Mouse (Mus musculus) thymus, postnatal 14 days (tissue): Measurements from ENCODE around the gene Tsku.

Experiments
- DNase-seq: peaks from one replicate; pipeline ENCODE4 v3.0.0; 2021

Gene Tsku

DNA sequence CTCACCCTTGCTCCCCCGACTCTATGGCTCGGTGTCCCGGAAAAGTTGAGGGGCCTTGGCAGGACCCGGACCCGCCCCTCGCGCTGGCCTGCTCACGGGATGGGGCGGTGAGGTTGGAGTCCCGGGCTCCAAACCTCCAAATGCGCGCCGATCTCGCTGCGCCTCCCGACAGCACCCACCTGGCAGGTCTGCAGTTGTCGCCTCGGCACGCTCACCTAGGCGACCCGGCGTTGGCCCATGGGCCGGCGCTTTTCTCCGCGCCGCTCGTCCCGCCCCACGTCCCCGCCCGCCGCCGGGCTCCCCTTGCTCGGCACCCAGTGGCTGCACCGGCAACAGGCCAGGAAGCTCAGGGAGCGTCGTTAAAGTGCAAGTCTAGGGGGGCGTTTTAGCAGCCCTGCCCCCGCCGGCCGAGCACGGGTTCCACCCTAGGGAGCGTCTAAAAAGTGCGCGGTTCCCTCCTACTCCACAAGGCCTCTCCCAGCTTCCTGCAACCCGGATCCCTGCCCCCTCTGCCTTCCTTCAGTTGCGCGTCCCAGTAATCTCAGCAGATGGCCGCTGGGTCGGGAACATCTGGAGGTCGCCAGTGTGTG is at the start of gene Tsku:
Gene Tsku, minus strand, starts transcription at position 266 of the 590 bp plus-strand sequence.
- peak; percentile 64 for DNase-seq

- no peak for DNase-seq
Measured at GRCm38 (mm10) chr7:98407615-98408014, 46.5 kb upstream of the Tsku start.

DNA sequence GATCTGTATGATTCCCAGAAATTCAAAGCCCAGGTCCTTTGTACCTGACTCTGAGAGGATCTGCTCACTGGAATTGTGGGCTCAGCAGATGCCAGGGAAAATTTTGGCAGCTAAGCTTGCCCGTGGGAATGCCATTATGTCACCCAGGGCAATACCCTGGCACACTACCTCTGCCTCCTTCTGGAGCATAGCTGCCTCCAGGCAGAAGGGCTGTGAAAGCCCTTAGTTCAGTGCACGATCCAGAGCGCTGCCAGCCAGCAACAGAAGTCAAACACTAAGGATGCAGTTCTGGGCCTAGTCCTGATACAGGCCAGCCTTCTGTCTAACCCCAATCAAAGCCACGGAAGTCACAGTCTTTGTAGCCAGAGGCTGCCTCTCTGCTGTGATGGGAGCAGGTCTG is 42.9 kb upstream of the Tsku start:
- DNase-seq: no peak

DNA sequence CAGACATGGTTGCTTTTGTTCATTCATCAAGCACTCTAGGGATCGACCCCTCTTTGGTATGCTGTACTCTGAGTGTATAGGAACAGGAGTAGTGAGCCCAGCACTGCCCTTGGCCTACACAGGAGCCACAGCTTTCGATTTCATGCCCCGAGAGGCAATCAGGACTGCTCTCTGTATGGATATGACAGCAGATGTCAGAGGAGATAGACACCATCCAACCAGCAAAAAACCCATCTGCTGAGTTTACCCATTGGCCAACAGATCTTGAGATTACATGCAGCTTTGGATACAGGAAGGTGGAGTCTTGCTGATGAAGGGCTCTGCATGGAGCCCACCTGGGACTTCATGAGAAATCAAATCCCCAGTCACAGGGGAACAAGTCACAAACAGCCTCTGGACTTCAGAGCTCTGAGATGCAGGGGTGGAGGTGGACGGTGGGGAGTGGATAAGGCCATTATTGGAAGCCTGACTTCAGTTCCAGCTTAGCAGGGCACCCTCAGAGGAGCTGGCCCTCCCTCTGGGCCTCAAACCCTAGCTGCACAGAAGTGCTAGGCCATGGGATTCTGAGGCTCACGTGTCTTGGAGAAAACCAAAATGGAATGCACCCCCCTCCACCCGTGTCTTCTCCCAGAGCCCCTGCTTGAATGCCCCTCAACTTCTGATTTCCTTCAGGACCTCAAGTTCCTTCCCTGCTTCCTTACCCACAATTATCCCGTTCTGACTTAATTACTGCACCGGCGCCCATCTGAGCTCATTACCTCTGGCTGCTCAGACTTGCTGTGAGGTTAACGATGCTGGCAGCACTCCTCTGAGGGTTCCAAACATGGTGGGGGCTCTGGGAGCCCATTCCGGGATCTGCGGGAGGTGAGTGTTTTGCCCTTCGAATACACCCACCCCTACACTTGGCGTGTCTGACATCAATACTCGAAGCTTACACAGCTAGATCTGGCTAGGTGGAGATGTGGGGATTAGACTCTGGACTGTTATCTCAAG is 41.8 kb upstream of the Tsku start:
- no peak for DNase-seq

GRCm38 (mm10) chr7:98392466-98393201 is 31.5 kb upstream of the Tsku start:
- no peak for DNase-seq

GRCm38 (mm10) chr7:98391351-98391936 is 30.3 kb upstream of the Tsku start:
- DNase-seq: no peak

DNA sequence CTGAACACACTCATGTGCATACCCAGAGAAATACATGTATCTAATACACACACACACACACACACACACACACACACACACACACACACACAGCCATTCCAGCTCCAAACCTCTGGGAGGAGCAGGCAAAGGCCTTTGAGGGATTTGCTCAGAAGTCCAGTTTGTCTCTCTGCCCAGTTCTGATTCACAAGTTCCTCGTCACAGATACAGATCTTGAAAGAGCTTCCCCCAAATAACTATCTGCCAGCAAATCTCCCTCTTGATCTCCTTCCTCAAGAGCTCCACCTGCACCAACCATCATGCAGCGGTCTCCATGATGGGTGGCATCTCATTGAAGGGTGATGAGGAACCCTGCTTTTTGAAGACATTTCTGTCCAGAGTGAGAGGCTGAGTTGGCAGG is 29.4 kb upstream of the Tsku start:
- DNase-seq: no peak

DNA sequence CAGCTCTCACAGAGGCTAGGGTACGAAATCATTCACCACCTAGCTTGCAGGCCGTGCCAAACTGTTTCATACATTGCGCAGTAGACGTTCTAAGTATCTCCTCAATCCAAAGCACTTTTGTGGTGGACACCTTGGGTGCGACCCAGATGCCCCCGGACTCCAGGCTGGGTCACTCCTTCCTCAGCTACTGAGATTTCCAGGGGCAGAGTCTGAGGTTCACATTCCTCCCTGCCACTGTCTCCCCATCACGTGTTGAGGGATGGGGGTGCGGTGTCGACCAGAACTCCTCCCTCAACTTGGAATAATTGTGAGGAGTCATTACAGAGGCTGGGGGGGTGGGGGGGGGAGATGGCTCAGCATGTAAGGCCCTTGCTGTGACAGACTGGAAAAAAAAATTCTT is 28.5 kb upstream of the Tsku start:
- no peak for DNase-seq

DNA sequence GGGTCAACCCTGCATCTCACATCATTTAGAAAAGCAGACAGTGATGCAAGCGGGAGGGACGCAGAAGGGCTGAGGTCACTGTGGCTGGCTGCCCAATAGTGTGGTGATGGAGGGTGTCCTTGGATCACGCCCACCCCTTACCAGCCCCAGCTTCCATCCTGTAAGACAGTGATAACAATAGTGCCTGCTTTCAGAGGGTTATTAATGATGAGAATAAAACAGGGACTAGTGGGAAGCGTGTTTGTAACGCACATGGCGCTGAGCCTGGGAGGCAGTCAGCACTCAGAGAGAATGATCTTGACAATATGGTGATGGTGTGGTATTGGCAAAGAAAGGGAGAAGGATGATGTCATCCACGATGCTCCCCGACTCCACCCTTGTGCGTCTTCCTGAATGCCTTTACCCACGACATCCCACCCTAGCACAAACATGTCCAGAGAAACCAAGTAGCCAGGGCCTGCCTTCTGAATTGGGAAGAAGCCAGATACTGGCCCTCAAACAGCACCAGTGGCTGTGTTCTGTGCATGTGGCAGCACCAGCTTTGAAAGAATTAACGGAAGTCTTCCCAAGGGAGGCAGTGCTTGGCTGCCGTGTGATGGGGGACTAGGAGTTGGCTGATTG is 27.9 kb upstream of the Tsku start:
- DNase-seq: no peak

DNA sequence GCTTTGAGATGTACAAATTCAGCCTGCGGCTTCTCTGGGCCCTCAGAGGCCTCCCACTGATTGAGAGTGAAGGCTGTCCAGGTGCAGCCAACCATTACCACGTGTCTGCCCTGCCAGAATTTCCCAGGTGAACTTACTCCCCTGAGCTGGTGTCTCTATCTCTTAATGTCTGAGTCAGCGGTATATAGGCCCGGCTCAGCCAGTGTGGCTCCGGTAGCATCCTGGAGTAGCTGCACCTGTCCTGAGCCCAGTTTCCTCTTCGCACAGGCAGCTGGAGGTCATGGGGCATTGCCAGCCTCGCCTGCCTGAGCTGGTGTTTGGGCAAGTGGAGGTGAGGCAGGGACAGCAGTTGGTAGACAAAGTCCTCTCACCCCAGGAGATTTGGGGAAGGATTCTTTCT is 26.1 kb upstream of the Tsku start:
- no peak for DNase-seq

DNA sequence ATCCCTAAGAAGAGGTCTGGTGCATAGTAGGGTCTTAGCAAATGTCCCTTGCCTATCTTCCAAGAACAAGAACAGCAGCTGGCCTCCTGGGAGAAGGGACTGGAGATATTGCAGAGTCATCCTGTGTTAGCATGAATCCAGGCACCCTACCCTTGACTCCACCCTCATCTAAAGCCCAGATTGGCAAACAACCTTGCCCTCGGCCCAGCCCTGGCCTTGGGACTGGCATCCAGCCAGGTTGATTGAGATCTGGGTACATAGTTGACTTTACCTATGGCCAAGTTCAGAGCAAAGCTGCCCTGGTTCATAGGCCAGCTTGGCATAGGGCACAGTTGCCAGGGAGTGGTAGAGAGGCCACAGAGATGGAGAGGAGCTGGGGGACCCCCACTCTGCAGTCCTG is 24.0 kb upstream of the Tsku start:
- DNase-seq: no peak

DNA sequence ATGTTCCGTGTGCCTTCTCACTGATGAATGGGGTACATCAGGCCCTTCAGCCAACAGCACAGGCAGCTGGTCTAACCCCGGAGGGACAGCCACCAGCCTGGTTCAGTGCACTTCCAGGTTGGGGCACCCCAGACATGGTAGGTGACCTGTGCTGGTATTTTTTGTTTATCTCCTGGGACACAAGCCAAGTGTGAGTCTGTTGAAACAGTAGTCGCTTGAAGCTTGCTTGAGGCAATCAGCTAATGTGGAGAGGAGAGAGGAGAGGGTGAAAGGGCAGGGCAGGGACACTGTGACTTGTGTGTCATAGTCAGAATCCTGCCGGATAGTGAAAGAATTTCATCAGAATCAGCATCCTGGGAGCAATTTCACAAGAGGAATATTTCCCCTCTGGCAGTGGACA is 22.2 kb upstream of the Tsku start:
- DNase-seq: no peak

- DNase-seq: no peak
Measured at GRCm38 (mm10) chr7:98382784-98383183, 21.7 kb upstream of the Tsku start.

DNA sequence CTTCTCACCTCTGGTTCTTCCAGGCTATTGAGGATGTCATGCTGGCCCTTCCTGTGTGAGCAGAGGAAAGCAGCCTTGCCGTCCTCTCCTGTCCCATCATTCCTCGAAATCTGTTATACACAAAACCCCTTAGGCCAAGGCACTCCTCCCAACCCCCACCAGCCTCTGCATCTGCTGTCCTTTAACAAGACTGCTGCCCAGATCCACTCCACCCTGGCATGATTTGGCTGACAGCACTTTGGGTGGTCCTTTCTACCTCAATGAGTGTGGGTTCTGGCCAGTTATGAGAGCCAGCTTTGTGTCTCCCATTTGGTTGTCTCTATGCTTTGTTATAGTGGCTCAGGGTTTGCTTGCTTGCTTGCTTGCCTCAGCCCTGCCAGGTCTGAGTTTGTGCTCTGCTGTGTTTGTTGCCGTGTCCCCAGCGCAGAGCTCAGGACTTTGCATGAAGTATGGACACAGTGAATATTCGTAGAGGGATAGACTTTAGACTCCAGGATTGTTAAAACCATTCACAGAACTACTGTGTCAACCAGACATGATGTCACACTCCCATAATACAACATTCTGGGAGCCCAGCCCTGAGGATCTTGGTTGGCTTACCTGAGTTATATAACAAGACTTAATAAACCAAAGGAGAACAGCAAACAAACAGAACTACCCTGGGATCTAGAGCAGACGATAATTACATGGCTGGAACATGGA is 19.2 kb upstream of the Tsku start:
- DNase-seq: no peak

DNA sequence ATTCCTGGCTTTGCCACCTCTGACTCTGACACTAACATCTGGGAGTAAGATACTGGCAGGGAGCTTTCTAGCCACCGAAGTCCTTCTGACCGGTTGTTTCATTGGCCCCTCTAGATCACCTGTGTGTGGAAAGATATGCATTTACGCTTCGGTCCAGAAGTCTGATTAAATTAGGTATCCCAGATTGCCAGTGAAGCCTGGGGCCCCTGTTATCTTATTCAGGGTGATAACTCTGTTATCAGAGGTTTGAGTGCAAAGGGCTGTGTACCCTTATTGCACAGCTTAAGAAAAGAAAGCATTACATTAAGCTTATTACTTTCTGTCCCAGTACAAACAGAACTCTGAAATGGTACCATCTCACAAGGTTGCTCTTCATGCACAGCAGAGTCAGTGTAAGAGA is 18.1 kb upstream of the Tsku start:
- no peak for DNase-seq

GRCm38 (mm10) chr7:98377257-98377656 is 16.1 kb upstream of the Tsku start:
- no peak for DNase-seq

DNA sequence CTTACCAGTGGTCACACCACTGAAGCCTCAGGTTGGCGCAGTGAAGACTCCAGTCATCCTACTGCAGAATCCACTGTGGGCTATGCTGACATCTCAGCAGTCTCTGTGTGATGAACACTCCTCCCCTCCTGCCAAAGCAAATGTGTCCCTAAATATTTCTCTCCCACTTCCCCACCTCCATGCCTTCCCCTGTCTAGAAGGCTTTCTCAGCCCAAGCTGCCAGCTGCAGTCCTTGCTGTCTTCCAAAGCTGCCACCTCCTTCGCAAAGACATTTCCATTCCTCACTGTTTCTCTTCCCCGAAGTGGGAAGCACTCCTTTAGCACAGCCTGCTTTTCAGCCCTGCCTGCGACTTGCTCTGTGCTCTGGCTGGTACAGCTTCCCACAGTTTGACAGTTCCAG is 10.0 kb upstream of the Tsku start:
- DNase-seq: no peak

GRCm38 (mm10) chr7:98369762-98370369 is 8.7 kb upstream of the Tsku start:
- no peak for DNase-seq

DNA sequence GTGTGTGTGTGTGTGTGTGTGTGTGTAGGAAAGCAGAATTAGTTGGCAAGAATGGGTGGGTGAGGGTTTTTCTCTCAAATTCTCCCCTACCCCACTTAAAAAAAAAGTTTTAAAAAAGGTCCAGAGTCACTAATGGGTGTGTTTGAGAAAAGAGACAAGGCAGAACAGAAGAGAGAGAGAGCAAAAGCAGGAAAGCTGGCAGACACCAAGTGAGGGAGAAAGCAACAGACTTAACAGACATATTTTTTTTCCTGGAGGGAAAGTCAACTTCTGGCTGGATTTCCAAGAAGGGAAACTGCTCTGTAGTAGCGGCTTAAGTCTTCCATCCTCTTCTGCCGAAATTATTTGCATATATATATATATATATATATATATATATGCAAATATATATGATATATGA is 534 bp upstream of the Tsku start:
- DNase-seq: no peak

GRCm38 (mm10) chr7:98360621-98360990 is 522 bp downstream of the Tsku start:
- DNase-seq: no peak

- DNase-seq: peak; percentile 7
Measured at GRCm38 (mm10) chr7:98359951-98360620, 1.0 kb downstream of the Tsku start.
